Mouse (Mus musculus): Measurements from ENCODE around the gene Gm2016.
"Not testable (repeated sequence)": the region's sequence is repeated elsewhere in the genome, so short reads cannot be mapped to it uniquely, and the experiment has no call there.

The Gm2016 gene

GRCm38 (mm10) chr12:87873772-87874171 is at the start of gene Gm2016:
Gene Gm2016 (plus strand): TSS chr12:87874072.
- not testable (repeated sequence) for DNase-seq (ENCODE audit: low read depth, low spot score)

GRCm38 (mm10) chr12:87842239-87842638 is 31.6 kb upstream of the Gm2016 start, which contains the start of gene Gm2001:
Gene Gm2001 (minus strand): TSS chr12:87842339.
- DNase-seq (ENCODE audit: low read depth, low spot score): not testable (repeated sequence)

GRCm38 (mm10) chr12:87850657-87851056 is 23.2 kb upstream of the Gm2016 start:
- DNase-seq (ENCODE audit: low read depth, low spot score): not testable (repeated sequence)

- not testable (repeated sequence) for DNase-seq (ENCODE audit: low read depth, low spot score)
Measured at GRCm38 (mm10) chr12:87856067-87856466, 17.8 kb upstream of the Gm2016 start.

GRCm38 (mm10) chr12:87861740-87862692 is 11.9 kb upstream of the Gm2016 start:
- not testable (repeated sequence) for DNase-seq (ENCODE audit: low read depth, low spot score)

- not testable (repeated sequence) for DNase-seq (ENCODE audit: low read depth, low spot score)
Measured at GRCm38 (mm10) chr12:87863638-87864037, 10.2 kb upstream of the Gm2016 start.

- not testable (repeated sequence) for DNase-seq (ENCODE audit: low read depth, low spot score)
Measured at GRCm38 (mm10) chr12:87864048-87864447, 9.8 kb upstream of the Gm2016 start.

- not testable (repeated sequence) for DNase-seq (ENCODE audit: low read depth, low spot score)
Measured at GRCm38 (mm10) chr12:87895070-87895469, 21.2 kb downstream of the Gm2016 start, which contains the start of gene Gm2022. Gene Gm2022 (plus strand): TSS chr12:87895370.

- not testable (repeated sequence) for DNase-seq (ENCODE audit: low read depth, low spot score)
Measured at GRCm38 (mm10) chr12:87919721-87920120, 45.8 kb downstream of the Gm2016 start, which contains the start of gene Gm2035. Gene Gm2035 (minus strand): TSS chr12:87919857.

Data from embryo, embryonic 11.5 days (tissue).